Mouse (Mus musculus) 3T3-L1 (cell line): ENCODE results near the gene Sln.
A peak's percentile ranks its signal among the peaks of the same experiment; 100 is the strongest.

Source experiments
- DNase-seq: peaks from one replicate; pipeline ENCODE4 v3.0.0-alpha.2; 2015; ENCODE audit warnings: low read depth, low spot score

The Sln gene

DNA sequence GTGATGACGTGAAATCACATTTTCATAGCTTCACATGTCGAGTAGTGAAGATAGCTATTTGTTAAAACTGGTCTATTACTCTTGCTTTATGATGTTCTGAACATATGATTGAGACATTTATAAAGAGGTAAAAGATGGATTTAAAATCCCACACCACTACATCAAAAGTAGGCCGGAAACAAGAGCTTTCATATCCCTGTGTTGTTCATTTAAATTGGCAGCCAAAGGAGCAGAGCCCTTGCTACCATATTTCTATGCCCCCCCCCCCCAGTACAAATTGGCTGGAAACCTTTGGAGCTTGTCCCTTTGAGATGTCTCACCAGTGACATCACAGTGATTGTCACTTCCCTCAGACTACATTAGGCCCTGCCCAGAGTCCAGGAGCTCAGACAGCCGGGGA, at the start of gene Sln:
Sln (plus strand) TSS at position 301 of the 400 bp plus-strand sequence.
- DNase-seq: no peak

DNA sequence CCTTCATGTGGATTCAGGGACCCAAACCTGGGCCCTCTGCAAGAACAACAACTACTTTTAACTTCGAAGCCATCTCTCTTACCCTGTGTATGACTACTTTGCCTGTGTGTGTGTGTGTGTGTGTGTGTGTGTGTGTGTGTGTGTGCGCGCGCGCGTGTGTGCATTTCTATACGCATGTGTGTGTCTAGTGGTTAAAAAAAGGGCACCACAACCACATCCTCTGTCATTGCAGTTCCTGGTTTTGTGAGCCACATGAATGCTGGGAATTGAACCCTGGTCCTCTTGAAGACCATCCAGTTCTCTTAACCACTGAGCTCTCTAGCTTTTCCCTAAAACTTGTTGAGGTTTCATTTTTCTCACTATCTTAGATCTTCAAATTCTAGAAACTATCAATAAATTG, 47.0 kb upstream of the Sln start:
- no peak for DNase-seq

DNA sequence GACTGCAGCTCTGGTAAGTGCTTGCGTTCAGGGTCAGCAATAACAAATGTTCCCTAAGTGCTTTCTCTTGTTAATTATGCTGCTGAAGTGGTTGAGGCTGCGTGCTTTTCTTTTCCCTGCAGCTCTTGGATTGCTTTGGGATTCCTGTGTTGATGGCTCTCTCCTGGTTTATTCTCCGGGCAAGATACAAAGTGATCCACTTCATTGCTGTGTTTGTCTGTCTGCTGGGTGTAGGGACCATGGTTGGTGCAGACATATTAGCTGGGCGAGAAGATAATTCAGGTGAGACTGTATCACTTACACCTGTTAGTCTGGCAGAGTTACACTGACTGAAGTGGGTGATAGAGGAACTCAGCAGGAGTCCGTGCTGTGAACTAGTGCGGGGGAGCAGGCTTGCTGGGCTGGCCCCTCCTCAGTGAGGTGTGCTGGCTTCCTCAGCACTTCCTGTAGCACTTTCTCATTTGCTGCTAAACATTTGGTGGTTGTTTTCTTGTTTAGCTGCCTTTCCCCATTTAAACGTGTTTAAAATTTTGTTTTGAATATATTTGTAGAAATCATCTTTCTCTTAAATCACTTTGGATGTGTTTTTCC, 43.4 kb upstream of the Sln start:
- no peak for DNase-seq

DNA sequence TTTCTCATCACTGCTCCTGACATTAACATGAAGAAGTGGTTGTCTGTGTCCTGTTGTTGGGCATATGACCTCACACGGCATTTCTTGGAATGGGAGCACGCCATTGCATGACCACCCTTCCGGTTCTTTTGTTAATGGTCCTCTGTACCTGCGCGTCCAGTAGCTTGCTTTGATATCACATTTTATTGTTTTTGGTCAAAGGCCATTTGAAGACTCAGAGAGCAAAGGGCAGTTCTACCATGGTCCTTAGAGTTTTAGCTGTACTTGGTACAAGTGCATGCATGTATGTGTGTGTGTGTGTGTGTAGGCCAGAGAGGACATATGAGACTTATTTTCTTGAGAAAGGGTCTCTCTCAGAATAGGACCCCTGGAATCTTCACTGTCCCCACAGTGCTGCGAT, 36.5 kb upstream of the Sln start:
- no peak for DNase-seq

DNA sequence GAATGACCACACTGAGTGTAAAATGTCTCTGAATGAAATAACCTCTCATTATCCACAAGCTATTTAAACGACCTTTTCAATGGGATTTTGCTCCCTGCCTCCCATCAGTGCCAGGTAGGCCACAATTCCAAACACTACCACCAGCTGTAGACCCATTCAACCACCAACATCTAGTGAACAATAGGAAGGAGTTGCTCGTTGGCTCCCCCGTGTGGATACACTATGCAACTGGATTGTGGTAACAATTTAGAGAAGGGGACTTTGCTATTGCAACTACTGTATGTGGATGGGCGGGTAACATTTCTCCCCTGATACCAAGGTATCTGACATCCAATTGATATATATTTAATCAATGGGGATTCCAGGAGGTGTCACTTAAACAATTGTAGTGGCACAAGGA, 31.2 kb upstream of the Sln start:
- peak; percentile 72 for DNase-seq

DNA sequence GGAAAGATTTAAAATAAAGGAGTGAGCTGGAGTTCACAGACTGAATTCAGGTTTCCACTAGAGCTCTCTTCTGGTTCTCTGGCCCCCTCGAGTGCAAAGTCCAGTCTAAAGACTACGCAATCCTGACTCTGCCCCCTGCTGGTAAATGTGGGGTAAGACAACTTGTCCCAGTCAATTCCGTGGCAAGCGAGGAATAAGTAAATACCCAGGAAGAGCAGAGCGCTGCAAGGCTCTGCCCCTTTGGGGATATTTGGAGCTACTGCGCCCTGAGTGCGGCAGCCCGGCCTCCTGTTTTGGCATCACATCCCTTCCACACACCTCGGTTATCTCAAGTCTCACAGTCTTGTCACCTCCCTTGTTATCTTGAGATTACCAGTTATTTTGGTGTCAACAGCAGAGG, 24.6 kb upstream of the Sln start:
- peak; percentile 38 for DNase-seq

DNA sequence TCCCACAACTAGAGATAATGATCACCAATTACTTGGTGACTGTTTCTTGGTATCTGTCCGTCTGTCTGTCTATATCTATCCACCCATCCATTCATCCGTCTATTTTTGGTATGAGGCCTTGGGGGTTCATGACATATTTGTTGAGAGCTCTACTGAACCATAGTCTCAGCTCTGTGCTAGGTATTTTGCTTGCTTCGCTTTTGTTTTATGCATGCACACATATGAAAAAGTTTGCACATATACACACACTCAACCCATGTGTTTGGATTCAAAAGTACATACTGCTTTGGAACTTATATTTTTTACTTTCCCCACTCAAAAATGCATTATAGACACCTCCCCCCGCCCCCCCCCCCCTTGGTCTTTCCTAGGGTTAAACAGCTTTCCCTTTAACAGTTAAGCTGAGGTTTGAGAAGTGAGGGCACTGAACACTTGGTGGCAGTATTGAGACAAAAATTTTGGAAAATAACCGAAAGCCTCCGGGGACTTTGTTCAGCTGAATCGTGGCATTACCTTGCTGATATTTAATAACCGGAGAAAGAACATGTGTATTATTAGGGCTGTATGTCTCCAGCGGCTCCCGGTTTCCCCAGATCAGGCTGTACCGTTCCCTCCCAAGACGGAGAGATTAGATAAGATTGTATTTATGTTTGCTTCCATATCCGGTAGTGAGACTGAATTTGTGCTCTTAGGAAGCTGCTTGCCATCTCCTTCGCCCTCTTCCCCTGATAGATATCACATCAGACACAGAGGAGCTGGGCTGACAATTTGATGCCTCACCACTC, 20.7 kb upstream of the Sln start:
- DNase-seq: peak; percentile 70

DNA sequence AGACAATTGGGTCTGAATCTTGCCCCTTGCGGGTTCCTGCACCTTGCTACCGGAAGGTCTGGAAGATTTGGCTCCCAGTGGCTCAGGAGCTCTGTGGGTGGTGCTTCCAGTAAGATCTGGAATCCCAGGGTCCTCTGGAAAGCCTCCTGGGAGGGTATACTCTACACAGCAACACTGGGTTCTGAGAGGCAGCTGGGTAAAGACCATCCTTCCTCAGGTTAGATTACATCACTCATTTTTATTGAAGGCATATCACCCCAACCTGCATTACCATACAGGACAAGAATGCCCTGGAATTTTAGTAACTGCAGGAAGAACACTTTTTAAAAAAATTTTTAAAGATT, 20.1 kb upstream of the Sln start:
- no peak for DNase-seq

DNA sequence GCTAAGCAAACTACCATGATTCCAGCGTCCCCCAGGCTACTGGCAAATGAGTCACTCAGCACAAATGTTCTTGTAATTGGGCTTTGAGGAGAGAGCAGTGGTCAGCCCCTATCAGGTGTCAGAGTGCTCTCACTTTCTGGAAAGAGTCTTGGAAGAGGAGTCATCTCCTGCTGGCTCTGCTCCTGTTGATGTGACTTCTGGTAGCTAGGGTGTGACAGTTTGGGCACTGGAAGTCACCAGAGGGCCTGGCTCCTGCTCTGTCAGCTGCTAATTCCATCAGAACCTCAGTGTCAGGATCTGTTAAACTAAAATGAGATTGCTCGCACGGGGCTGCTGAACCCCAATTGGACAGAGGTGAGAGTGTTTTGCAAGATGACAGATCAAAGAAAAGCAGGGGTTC, 14.9 kb upstream of the Sln start:
- no peak for DNase-seq

DNA sequence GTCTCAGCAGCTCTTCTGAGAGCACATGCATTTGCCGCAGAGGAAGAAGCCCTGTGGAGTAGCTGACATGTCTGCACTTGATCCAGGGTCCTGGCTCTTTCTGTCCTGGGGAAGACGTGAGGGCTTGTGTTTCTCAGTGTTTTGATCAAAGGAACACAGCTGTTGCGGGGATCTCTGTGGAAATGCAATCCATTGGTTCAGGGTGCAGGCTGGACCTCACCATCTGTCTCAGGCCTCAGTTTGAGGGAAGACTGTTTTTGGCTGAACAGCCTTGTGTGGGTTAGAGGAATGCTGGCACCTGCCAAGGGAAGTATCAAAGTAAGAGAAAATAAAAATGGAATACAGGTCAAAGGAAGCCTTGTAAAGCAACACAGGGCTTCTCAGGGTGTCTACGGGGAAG, 14.0 kb upstream of the Sln start:
- no peak for DNase-seq

DNA sequence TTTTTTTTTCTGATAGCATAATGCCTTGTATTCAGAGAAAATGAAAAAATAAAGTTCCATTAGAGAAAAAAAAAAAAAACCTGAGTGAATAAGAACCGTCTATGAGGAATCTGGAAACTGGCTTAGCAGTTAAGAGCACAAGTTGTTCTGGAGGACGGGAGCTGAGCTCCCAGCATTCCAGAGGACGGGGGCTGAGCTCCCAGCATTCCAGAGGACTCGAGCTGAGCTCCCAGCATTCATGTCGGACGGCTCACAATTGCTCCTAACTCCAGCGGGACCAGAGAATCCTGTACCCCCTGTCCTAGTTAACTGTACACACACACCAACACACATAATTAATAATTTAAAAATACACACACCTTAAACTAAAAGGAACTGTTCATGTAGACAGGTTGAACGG, 11.1 kb upstream of the Sln start:
- DNase-seq: no peak

DNA sequence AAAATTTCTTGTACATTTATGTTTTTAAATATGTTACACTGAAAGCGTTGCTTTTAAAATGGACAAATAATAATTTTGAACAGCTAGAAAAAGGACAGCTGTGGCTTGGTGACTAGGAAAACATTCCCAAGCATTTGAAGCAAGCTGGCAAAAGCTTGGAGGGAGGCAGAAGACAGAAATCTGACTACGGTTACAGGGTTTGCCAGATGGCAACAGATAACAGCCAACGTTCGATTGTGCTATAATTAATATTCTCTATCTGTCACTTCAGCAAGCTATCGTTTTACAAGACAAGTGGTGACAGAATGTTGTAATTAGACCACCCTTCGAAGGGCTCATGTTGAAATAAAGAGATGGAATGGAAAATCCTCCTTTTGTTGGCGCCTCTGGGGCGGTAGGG, 1.4 kb upstream of the Sln start:
- no peak for DNase-seq

DNA sequence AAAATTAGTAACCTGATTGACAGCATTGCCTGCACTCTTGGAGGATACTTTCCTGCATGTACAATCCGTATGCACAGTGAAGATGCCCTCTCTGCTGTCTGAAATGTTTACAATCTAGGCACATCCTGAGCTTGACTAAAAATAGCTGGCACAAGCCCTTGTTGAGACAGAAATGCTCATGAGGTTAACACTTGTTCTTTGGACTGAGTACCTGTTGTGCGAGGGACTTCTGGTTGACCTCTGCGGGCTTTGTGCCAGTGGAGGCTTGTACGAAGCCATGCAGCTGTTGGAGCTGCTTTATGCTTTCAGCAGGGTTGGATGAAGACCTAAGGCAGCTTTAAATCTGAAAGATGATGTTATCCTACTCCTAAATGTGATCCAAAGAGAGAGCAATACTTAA, 2.2 kb downstream of the Sln start:
- no peak for DNase-seq

DNA sequence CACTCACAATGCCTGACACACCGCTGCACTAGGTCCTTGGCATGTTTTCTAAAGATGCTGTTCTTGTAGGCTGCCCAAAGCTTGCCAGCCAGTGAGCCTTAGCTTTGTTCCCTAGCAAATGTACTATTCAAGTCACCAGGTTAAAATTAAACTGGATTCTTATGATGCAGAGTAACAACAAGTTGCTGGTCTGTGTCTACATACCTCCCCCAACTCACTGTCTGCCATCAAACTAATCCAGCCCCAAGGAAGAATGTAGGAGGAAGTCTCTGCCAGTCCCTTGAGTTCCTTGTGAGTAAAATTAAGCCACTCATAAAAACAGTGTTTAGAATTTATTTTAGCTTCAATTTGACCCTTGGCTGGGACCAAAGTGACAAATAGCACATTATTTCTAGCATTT, 3.7 kb downstream of the Sln start:
- DNase-seq: no peak

DNA sequence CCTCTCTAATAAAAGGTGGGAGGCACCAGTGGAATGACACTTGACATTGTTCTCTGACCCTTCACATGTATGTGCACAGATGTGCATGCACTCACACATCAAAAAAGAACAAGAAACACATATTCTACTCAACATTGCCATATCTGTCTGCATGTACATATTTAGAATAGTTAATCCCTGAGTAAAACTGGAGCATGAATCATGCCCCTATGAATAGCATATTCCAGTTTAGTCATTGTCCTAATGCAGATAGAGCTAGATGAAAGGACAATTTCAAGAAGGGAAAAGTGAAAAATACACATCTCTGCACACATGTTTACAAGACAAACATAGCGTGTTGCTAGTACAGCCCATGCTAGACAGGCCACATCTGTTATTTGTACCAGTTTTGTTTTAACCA, 4.6 kb downstream of the Sln start:
- DNase-seq: peak; percentile 29

DNA sequence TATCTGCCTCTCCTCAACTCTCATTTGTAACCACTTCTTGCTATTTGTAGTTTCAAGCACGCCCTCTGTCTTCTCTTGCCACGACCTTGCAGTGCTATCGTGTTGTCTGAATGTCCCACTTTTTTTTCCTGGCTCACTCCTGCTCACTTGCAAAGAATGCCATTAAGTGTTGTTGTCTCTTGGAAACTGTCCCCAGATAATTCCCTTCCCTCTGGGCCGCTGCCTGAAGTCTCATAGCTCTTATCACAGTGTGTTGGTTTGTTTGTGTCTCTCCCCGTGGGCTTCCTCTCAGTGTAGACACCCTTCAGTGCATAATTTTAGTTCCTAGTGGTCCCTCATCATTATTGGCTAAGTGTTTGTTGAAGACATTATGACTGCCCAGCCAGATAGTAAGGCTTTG, 7.9 kb downstream of the Sln start:
- no peak for DNase-seq

DNA sequence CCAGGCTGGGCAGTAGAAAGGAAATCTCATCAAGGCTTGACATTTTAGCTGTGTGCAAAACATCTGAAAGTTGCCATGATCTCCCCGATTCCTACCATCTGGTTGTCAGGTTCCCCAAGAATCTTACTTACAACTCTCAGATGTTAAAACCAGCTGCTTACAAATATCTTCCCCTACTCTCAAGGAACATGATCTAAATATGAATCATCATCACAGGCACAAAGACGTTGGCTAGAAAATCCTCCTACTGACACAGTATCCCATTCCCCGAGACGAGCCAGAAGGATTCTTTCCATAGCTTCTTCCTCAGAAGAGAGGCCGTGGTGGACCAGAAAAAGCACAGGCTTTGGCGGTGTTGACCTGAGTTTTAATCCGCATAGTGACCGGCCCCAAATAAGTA, 23.3 kb downstream of the Sln start:
- DNase-seq: no peak

DNA sequence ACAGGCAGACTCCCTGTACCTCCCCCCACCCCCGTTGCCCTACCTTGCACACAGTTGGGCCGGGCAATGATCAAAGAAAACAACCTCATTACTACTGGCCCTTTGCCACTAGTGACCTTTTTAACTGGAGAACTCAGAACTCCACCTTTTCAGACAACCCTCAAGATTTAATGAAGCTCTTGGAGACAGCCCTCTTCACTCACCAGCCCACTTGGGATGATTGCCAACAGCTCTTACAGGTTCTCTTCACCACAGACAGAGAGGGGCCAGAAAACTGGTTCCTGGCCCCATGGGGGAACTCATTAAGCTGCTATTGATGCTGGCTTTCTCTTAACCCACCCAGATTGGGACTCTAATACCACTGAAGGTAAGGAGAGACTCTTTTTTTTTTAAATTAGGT, 27.5 kb downstream of the Sln start:
- no peak for DNase-seq

DNA sequence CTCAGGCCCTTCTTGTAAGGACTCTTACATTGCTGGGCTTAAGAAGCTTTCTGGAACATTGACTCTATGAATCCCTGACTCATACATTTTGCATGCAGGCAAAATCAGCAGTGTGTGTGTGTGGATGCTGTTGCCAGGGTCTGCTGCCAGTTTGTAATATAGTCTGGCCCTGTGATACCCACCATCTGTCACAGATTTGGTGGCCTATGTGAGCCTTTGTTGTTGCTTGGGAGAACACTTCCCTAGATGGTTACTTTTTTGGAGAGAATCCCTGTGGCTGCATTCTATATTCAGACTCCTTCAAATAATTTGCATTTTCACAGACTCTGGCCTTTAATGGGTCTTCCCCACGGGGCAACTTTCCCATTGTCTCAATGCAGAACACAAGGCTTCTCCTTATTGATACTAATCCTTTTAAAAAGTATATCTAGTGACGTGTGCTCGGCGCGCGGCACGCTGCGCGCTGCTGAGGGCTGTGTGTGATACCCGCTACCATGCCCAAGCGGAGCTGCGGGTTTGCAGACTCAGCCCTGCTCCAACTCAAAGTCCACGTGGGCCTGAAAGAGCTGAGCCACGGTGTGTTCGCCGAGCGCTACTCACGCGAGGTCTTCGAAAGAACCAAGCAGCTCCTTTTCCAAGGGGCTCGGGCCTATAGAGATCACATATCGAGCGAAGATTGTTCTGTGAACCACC, 33.8 kb downstream of the Sln start:
- DNase-seq: no peak

DNA sequence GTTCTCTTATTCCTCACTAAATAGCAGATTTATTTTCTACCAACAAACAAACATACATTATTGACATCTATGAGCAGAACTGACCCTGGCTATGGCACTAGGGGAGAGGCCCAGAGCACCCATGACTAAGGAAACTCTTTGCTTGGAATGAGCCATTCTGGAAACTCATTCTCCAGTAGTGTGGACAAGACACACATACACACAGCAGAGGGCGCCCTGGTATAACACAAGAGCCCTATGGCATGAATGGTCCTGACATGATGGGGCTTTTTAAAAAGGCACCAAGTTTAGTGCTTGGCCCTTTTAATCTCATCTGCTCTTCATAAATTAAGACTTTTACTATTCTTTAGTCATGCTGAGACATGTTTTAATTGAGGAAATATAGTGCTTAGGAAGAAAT, 40.1 kb downstream of the Sln start:
- peak; percentile 39 for DNase-seq

DNA sequence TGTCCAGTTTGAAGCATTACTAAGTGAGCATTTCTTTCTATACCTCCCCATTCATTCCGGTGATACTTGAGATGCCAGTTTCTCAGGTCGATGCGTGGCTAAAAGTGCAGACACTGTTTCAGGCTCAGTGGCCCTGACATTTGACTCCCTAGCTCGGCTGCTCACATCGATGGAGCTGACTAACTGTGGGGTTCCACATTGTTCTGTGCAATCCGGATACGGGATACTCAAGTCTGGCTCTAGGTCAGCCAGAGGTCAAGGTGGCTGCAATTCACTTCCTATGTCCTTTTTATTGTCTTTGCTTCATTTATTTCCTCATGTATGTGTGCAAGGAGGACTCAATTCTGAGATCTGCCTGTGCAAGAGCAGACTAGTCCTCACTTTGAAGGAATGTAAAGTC, 45.9 kb downstream of the Sln start:
- DNase-seq: no peak

DNA sequence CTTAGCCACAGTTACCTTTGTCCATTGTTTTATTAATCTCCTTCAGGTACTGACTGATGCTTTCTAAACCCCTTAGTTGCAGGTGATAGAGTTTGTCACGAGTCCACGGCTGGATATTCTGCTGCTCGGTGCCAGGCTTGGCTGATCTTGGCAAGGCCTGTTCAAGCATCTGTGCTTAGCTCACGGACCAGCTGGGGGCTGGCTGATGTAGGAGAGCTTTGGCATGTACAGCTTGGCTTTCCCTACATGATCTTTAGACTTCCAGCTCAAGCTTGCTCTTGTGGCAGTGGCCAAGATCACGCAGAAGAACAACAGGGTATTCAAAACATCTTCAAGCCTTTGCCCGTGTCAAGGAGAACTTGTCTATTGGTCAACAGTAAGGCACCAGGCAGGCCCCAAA, 49.9 kb downstream of the Sln start:
- no peak for DNase-seq

DNA sequence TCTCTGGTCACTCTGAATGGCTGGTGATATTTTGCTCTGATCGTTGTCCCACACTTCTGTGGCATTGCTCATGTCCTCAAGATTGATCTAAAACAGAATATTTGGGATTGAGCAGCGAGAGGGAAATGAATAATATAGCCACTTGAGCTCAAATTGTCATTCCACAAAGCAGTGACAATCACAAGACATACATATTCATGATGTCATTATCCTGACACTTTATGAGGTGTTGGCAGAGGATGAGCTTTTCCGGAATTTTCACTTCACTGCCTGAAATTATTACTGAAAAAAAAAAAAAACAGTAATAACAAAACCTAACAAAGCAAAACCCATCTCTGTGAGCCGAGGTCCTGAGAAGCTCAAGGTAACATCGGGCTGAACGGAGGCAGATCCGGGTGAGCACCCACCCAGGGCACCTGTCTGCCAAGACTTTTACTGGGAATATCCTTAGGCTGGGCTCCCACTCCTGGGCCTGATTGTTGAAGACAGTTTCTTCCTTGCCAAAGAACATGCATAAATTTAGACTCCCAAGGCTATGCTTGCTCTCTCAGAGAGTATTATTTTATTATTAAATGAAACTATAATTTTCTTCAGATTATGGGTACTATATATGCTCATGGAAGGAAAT, 53.4 kb downstream of the Sln start:
- no peak for DNase-seq
